Mouse (Mus musculus): ENCODE data around the gene Fmo4.
A peak's percentile ranks its signal among the peaks of the same experiment; 100 is the strongest.

Gene Fmo4

DNA sequence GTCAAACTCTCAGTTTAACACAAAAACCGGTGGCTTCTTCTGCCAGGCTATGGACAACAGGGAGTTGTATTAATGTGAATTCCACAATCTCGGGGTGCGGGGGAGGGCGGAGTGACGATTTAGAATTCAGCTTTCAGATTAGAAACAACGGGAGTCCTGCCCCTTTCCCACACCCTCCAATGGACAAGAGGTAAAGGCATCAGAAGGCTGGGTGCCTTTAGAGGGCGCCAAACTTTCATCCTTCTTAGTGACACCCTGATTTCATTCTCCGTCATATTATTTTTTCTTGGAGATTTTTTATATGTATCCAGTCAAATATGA is at the start of gene Fmo4:
Gene Fmo4, minus strand, starts transcription at position 137 of the 321 bp plus-strand sequence.
- DNase-seq: peak; percentile 75

DNA sequence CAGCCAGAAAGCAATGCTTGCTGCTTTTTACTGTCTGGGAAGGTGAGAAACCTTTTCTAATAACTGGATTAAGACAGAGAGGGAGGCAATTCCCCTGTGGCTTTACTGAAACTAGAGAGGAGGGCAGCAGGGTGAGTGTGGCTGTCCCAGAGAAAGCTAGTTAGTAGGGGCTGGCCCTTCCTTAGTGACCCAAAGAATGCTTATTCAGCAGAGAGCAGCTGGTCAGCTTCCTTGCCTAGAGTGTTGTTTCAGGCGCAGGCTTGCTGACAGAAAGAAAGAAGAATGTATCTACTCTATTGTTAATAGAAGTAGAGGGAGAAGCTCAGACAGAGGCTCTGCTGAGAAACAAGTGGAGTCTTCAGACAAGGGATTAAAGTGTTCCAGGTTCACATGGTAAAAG is 48.6 kb upstream of the Fmo4 start:
- peak; percentile 30 for DNase-seq

GRCm38 (mm10) chr1:162859996-162860605 is 46.3 kb upstream of the Fmo4 start:
- peak; percentile 58 for DNase-seq

DNA sequence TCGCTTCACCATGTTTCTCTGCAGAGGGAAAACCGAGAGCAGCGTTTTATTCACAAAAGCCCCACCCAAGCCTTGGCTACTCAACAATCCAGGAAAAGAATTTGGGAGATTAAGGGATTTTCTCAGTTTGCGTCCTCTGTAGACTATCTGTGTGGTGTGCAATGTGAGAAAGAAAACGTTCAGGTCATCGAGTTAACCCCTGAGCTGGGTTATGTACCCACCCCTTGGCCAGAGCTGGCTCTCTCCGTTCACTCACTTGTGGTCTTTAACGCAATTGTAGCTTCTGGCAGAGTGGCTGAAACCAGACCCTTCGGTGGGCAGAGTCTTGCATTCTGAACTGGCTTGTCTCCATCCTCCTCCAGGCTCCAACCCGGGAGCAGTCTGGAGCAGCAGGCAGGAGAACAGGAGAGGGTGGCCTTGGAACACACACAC is 45.8 kb upstream of the Fmo4 start:
- DNase-seq: no peak

DNA sequence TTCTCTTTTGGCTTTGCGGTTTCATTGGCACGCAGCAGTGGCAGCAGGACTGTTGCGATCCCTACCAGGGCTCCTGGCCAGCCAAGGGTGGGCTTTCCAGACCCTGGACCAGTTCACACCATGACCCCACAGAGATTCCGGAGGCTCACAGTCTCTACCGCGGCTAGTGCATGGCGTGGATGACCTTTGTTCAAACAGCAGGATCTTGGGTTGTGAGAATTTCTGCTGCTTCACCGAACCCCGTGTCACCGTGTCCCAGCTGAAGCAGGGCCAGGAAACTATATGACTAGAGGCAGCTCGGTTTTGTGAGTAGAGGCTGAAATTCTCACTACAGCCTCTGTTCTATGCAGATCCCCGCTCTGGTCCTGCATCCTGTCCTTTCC is 45.0 kb upstream of the Fmo4 start:
- peak; percentile 51 for DNase-seq

GRCm38 (mm10) chr1:162857766-162858747 is 44.3 kb upstream of the Fmo4 start:
- DNase-seq: peak; percentile 75

DNA sequence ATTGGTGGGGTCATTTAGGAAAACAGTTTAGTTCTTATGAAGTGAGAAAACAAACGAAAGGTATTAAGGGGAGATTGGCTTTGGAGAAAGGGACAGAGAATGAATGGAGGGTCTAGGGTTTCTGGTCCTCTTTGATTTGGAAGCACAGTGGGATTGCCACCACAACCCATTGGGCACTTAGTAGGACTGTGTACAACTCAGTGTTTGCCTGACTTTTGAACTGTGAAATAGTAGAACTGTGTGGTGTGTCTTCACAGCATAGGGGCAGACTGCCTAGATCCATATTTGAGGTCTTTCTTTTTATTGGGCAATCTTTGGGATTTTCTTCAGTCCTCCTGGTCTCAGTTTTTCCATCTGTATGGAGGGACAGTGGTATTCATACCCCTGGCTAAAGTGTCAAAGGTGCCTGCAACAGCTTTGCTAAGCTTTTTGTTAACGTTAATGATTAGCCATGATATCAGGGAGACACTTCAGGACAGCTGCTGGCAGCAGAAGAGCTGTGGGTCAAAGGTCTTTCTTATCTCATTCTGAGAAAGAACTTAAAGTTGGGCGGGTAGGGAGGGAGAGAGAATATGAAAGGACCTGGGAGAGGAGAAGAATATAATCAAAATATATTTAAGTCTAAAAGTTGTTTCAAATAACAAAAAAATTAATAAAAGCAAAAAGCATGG is 40.2 kb upstream of the Fmo4 start:
- peak; percentile 36 for DNase-seq

- DNase-seq: no peak
These were observed 33.8 kb upstream of the Fmo4 start for GRCm38 (mm10) chr1:162847554-162847953.

DNA sequence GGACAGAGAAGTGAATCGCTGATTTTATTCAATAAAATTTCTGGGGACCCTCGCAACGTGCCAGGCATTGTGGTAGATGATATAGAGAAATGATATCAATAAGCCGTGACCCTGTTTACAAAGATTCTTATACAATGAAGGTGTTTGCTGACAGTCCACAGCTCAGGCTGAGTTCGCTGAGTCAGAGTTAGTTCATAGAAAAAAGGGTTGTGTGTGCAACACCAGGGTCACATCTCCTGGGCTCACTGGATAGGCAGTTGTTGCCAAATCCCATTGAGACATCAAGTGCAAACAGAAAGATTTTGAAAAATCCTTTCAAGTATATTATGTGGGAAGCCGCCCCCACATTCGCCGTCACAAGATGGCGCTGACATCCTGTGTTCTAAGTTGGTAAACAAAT is 26.4 kb upstream of the Fmo4 start:
- DNase-seq: no peak

DNA sequence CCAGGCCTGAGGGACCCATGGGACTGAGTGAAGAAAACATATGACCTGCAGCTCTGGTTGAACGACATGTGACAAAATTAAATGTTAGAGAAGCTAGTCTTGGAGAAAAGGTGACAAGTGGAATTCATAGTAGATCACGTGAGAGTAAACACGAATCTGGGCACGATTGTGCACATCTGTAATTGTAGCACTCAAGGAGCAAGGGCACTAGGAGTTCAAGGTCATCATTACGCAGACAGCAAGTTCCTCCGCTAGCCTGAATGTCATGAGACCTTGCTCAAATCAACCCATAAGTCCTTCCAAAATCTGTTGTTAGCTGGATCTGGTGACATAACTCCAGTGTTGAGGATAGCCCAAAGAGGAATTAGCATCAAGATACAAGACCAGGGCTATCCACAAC is 25.2 kb upstream of the Fmo4 start:
- DNase-seq: no peak

GRCm38 (mm10) chr1:162834342-162834741 is 20.6 kb upstream of the Fmo4 start:
- DNase-seq: no peak

- no peak for DNase-seq
These were observed 18.8 kb upstream of the Fmo4 start for GRCm38 (mm10) chr1:162832574-162832953.

DNA sequence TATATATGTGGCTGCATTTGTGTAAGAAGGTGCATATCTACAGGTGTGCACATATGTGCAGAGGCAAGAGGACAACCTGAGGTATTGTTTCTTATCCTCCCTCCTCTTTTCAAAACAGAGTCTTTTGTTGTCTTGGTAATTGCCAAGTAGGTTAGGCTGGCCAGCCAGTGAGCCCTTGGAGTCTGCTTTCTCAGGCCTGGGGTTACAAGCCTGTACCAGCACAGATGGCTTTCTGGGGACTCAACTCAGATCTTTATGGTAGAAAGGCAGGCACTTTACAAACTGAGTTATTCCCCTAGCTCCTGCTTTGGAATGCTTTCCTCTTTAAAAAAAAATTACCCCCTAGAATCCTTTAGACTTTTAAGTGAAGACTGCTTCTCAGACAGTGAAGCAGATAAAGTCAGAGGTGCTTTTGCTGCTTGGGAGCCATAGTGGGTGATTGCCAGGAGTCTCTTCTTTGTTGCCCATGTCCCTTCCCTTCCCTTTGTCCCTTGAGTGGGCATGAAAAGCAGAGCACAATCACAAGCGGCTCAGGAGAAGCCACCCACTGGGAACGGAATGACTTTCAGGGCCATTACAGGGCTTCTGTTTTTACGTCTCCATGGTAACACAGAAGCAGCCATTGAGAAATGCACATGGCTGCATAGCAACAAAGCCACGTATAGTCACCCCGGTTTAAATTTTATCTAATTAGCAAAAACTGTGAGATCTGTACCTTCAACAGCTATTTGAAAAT is 18.2 kb upstream of the Fmo4 start:
- no peak for DNase-seq

DNA sequence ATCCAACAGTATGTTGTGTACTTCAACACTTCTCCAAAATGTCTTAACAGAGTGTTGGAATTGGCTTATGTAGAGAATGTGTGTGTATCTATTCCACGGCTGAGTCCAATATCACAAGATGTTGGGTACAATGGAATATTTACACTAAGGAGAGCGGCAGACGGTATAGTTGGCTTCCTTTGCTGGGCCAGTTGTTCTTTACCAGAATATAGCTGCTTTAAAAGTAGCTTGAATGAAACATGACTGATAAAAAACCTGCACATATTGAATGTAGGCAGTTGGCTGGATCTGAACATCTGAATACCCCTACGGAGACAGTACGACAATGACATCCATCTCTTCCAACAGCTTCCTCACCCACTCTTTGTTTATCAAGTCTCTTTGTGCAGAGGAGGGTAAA is 5.5 kb upstream of the Fmo4 start:
- no peak for DNase-seq

DNA sequence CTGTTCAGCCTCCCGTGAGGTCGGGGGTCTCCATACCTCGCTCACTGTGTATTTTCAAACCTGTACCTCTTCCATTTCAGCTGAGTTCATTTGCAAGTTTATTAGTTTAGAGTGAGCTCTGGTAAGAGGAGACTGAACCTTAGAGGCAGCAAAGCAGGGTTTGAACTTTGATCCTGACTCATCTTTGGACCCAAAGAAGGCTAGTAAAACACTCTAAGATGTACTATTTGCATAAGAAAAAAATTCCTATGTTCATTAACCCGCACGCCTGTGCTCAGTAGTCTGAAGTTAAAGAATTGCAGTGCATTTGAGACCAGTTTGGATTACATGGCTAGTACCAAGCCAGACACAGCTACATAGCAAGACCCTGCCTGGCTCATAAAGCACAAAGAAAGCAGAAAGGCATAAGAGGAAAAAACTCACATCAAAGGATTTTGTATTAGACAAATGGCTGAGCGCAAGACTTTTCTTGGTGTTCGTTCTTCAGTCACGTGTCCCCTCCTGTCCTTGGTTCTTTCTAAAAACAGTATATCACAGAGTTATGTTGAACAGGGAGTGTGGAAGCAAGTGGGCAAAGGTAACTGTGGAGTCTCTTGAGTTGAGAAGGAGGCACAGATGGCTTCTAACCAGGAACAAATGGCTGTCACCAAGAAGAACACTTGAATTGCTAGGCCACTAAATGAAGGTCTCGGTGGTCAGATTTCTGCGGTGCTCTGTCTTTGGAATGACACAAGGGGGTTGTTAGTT is 1.8 kb upstream of the Fmo4 start:
- DNase-seq: peak; percentile 67

GRCm38 (mm10) chr1:162814932-162815331 is 1.2 kb upstream of the Fmo4 start:
- peak; percentile 13 for DNase-seq

DNA sequence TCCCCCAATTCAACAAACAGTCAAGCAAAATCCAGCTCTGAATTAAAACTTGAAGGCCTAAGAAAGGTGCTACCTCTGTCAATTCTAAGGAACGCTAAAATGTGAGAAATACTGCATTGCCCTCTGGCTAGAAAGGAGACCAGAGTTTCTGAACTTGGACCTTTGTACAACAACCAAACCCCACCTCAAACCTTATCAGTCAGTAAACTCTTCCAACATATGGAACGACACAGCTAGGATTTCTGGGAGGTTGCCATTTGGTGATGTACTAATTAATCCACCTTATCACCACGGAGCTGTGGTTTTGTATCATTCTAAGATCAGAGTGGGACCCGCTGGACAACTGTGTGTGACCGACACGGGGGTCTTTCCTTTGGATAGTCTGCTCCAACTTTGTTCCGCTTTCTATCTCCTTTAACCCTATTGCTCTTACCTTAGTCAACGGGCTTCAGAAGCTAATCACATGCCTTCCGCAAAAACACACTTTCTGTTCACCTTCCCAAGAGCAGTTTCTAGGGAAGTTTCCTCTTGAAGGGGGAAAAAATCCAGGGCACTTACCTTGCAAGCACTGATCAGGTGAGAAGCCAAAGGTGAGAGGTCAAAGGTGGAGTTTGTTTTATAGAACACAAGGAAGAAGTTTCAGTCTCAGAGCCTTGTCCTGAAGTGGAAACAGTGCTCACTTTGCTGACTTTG is 483 bp downstream of the Fmo4 start:
- no peak for DNase-seq

DNA sequence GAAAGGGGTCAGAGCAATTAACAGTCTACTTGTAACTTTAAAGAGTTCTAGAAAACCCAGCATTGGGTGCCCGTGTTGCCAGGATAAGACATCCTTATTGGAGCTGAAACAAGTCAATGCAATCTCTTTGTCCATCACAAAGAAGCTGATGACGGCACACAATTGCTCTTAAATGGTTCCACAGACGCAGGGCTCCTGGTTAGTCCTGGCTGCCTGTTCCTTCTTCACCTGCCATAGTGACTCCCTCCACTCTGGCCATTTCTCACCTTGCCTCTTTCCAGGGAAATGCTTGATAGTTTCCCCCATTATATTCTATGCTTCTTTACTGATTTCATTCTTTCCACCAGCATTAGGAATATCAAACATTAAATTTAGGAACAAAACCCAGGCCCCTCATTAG is 5.2 kb downstream of the Fmo4 start:
- DNase-seq: no peak

DNA sequence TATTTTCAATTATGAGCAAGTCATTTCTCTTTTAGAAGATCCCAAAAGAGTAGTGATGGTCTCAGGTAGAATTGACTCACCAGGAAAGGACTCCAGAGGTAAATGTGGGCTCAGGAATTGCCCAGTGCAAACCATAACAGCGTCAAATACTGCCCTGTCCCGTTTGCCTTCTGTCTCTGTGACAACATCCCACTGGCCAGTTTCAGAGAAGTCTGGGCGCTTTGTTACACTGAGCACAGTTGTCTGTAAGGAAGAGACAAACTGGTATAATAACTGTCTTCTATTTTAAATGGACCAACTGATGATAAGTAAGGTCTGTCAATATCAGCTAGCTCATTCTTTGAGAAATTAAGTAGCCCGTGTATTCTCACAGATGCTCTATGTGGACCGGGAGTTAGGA is 6.3 kb downstream of the Fmo4 start:
- no peak for DNase-seq

DNA sequence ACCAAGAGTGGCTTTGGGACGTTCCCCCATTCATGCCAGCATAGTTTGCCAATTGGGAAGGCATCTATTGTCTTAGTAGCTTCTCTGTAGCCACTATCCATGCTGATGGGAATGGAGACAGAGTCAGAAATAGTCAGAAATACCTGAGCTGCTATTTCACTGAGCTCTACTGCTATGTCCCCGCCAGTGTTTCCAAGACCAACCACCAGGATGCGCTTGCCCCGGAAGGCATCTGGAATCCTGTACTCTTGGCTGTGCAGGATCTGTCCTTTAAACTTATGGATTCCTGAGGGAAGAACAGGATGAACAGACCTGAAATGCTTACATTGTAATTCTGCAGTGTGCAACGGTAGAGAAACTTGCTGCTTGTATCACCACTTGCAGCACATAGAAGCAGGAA is 8.8 kb downstream of the Fmo4 start:
- peak; percentile 13 for DNase-seq

DNA sequence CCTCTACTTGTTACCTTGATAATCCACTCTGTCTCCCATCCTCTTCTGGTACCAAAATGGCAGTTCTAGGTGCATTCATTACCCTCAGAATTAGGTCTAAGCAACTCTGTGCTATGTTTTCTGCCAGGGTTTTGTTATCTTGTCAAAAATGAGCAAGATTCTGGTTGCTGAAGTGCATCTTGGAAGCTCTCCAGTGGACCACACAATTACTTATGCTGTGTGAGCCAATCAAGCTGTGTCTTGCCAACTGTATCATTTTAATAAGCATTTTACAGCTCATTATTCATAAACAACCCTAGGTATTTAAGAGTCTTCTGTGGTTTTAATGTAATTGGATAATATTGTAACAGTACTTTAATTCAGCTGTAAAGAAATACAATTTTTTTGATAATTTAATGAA is 17.3 kb downstream of the Fmo4 start:
- DNase-seq: no peak
